Mouse (Mus musculus): ENCODE measurements around the gene Naa50.

- TF ChIP-seq SMC3 (IDR thresholded peaks at IDR 0.05; ENCODE audit: low read depth, low read length) (no peak), POLR2A (IDR thresholded peaks at IDR 0.05; ENCODE audit: low read depth, low read length) (no peak), ZKSCAN1 (IDR thresholded peaks at IDR 0.05; ENCODE audit: borderline replicate concordance, low read depth, low read length) (no peak), TBP (conservative IDR thresholded peaks at IDR 0.05; ENCODE audit: low read depth, low read length) (no peak), CTCF (conservative IDR thresholded peaks at IDR 0.05 in 1 of 2, IDR thresholded peaks at IDR 0.05 in 1 of 2; ENCODE audit: low read depth in 2 of 2, low read length in 2 of 2) (no peak), MAFK (IDR thresholded peaks at IDR 0.05; ENCODE audit: insufficient replicate concordance, low read length) (no peak), MEF2A (IDR thresholded peaks at IDR 0.05; ENCODE audit: borderline replicate concordance, low read depth, low read length) (no peak), ELF1 (IDR thresholded peaks at IDR 0.05; ENCODE audit: low read depth, low read length) (no peak), E2F4 (IDR thresholded peaks at IDR 0.05; ENCODE audit: insufficient replicate concordance, low read depth, low read length) (no peak), MAZ (IDR thresholded peaks at IDR 0.05; ENCODE audit: low read depth, low read length) (no peak)
These were observed 7.3 kb upstream of the Naa50 start for GRCm38 (mm10) chr16:44132300-44132699.

Data from CH12.LX (cell line).